Mouse (Mus musculus) heart, embryonic 14.5 days (tissue): Measurements from ENCODE around the gene Mtg2. TPM values are rescaled to one million over a fixed set of nuclear protein-coding genes. Genes with fewer than 3 reads are reported as not detected.

Experiments used
- ATAC-seq: fragments of 200-750 bp; cut with Nextera tagmentation; 2 replicates; pipeline ENCODE4 v1.8.0; 2017; ENCODE audit warnings: low read depth, moderate TSS enrichment; ENCODE audit not compliant: insufficient number of reproducible peaks, insufficient read depth, low FRiP score
- H3K27ac ChIP-seq, 2 experiments: fragments of 200-500 bp in 1 of 2; fragments of 300-500 bp in 1 of 2; sonication (generic) in 1 of 2; replicated peaks in 1 of 2; 2 replicates each; pipeline ENCODE4 v1.5.1; 2012 to 2014; ENCODE audit warnings: low read depth in 2 of 2, low read length in 2 of 2, control low read depth in 1 of 2, mild to moderate bottlenecking in 1 of 2, mixed read lengths in 1 of 2; ENCODE audit not compliant: control insufficient read depth in 1 of 2, insufficient read depth in 1 of 2
- H3K27me3 ChIP-seq: fragments of 300-500 bp; sonication (generic); 2 replicates; pipeline ENCODE4 v1.6.1; 2014; ENCODE audit warnings: mild to moderate bottlenecking, low read length, control low read depth; ENCODE audit not compliant: control insufficient read depth, insufficient read depth
- H3K36me3 ChIP-seq: fragments of 300-500 bp; sonication (generic); 2 replicates; pipeline ENCODE4 v1.6.1; 2014; ENCODE audit warnings: mild to moderate bottlenecking, control low read depth, low read length, mixed read lengths; ENCODE audit not compliant: control insufficient read depth, insufficient read depth
- H3K4me1 ChIP-seq, 2 experiments: fragments of 200-500 bp in 1 of 2; fragments of 300-500 bp in 1 of 2; sonication (generic) in 1 of 2; 2 replicates each; pipeline ENCODE4 v1.6.1; 2012 to 2014; ENCODE audit warnings: low read length in 2 of 2, control low read depth in 1 of 2, mixed read lengths in 1 of 2; ENCODE audit not compliant: control insufficient read depth in 2 of 2, insufficient read depth in 2 of 2
- H3K4me2 ChIP-seq: fragments of 300-500 bp; sonication (generic); 2 replicates; pipeline ENCODE4 v1.6.1; 2014; ENCODE audit warnings: mild to moderate bottlenecking, low read length
- H3K4me3 ChIP-seq, 2 experiments: fragments of 200-500 bp in 1 of 2; fragments of 300-500 bp in 1 of 2; sonication (generic) in 1 of 2; 2 replicates each; pipeline ENCODE4 v1.5.1; 2012 to 2014; ENCODE audit warnings: low read length in 2 of 2, mild to moderate bottlenecking in 2 of 2, control low read depth in 1 of 2, low read depth in 1 of 2, moderate library complexity in 1 of 2; ENCODE audit not compliant: control insufficient read depth in 1 of 2, insufficient read depth in 1 of 2
- H3K9ac ChIP-seq: fragments of 300-500 bp; sonication (generic); 2 replicates; pipeline ENCODE4 v1.6.1; 2014; ENCODE audit warnings: mild to moderate bottlenecking, low read length
- H3K9me3 ChIP-seq: fragments of 300-500 bp; sonication (generic); 2 replicates; pipeline ENCODE4 v1.6.1; 2016; ENCODE audit warnings: low read length, control low read depth; ENCODE audit not compliant: control insufficient read depth
- WGBS: fragments of 180-500 bp; shearing (Covaris S2); extraction: QIAGEN DNeasy Blood & Tissue Kit; methylation state at CpG from one replicate; pipeline ENCODE4 v1.1.7; 2014; 5-methylcytosine and 5-hydroxymethylcytosine counted together
- polyA plus RNA-seq: library from polyadenylated mRNA; unstranded; fragments of >200 nt; fragmentation: Nextera tagmentation; extraction: Ambion mirVana; gene quantifications from 2 replicates; pipeline ENCODE4 v1.2.1, GENCODE M21; 2014

Mtg2 gene
- polyA plus RNA-seq, 1 experiment from 2014 or later, result 27.9 TPM

- no peak overlapping the region for H3K9ac ChIP-seq
- H3K27ac ChIP-seq, result peak overlapping the region; percentile 45 to 51; a peak in 2 of 4 replicates
- no peaks in the 10 kb centered on the region for H3K9me3 ChIP-seq
- H3K4me1 ChIP-seq, result 0 out of 4 replicates have a peak, but pooled peaks cover 0 to 7% of the 10 kb centered on the region in 2 experiments
- no peaks in the 10 kb centered on the region for H3K27me3 ChIP-seq
- 74% methylated on average over 3 of the region's 3 CpGs for WGBS
- H3K4me3 ChIP-seq, result no peak overlapping the region
- H3K36me3 ChIP-seq, result peaks cover 14% of the 10 kb centered on the region; the same call in 1 of the 2 replicates
- no peak for ATAC-seq
- no peak overlapping the region for H3K4me2 ChIP-seq
Observed at GRCm38 (mm10) chr2:180133911-180134310, 63.5 kb downstream of the Mtg2 start.

GRCm38 (mm10) chr2:180135414-180135813, 65.0 kb downstream of the Mtg2 start:
- Histone ChIP-seq H3K4me3 (no peak overlapping the region), H3K9ac (no peak overlapping the region), H3K4me2 (no peak overlapping the region), H3K36me3 (peaks cover 28% of the 10 kb centered on the region), H3K27me3 (no peaks in the 10 kb centered on the region), H3K9me3 (no peaks in the 10 kb centered on the region), H3K27ac (peak overlapping the region in 1 of 2 experiments; percentile 19; a peak in 1 of 4 replicates), H3K4me1 (0 out of 4 replicates have a peak, but pooled peaks cover 0 to 7% of the 10 kb centered on the region in 2 experiments)
- ATAC-seq, result no peak
- 54% methylated on average over 5 of the region's 5 CpGs for WGBS

Other genes starting within 250 kb of the Mtg2 start
- 3.3 and 3.4 TPM in 2 replicates for gene Taf4, start 93.9 kb upstream of the Mtg2 start, polyA plus RNA-seq
- gene Lsm14b, start 45.6 kb upstream of the Mtg2 start, polyA plus RNA-seq, result 4.8 and 5.3 TPM in 2 replicates
- gene Psma7, start 28.2 kb upstream of the Mtg2 start, polyA plus RNA-seq, result 410 and 434 TPM in 2 replicates
- gene Ss18l1, start 28.1 kb upstream of the Mtg2 start, polyA plus RNA-seq, result 3.6 and 3.9 TPM in 2 replicates
- not detected in 2 replicates for gene Hrh3, start 33.9 kb downstream of the Mtg2 start, polyA plus RNA-seq
- 38.0 and 40.5 TPM in 2 replicates for gene Osbpl2, start 48.7 kb downstream of the Mtg2 start, polyA plus RNA-seq
- gene Adrm1, start 100.9 kb downstream of the Mtg2 start, polyA plus RNA-seq, result 102 and 109 TPM in 2 replicates
- 30.5 and 32.7 TPM in 2 replicates for gene Lama5, start 155.3 kb downstream of the Mtg2 start, polyA plus RNA-seq
- 386 and 447 TPM in 2 replicates for gene Rps21, start 186.8 kb downstream of the Mtg2 start, polyA plus RNA-seq
- 15.1 and 16.1 TPM in 2 replicates for gene Cables2, start 202.9 kb downstream of the Mtg2 start, polyA plus RNA-seq
- gene Rbbp8nl, start 219.3 kb downstream of the Mtg2 start, polyA plus RNA-seq, result not detected in 2 replicates